Mouse (Mus musculus) ES-CJ7 (cell line): ENCODE data around the gene Pdlim3.

Source experiments
- DNase-seq: peaks from one replicate; pipeline ENCODE4 v3.0.0; 2011; ENCODE audit warnings: low read depth, low spot score

Gene Pdlim3

GRCm38 (mm10) chr8:45885202-45885685 is at the start of gene Pdlim3:
Gene Pdlim3, plus strand, starts transcription at chr8:45885461.
- peak; percentile 74 for DNase-seq

- DNase-seq, result no peak
Observed at GRCm38 (mm10) chr8:45843306-45843705, 42.0 kb upstream of the Pdlim3 start.

DNA sequence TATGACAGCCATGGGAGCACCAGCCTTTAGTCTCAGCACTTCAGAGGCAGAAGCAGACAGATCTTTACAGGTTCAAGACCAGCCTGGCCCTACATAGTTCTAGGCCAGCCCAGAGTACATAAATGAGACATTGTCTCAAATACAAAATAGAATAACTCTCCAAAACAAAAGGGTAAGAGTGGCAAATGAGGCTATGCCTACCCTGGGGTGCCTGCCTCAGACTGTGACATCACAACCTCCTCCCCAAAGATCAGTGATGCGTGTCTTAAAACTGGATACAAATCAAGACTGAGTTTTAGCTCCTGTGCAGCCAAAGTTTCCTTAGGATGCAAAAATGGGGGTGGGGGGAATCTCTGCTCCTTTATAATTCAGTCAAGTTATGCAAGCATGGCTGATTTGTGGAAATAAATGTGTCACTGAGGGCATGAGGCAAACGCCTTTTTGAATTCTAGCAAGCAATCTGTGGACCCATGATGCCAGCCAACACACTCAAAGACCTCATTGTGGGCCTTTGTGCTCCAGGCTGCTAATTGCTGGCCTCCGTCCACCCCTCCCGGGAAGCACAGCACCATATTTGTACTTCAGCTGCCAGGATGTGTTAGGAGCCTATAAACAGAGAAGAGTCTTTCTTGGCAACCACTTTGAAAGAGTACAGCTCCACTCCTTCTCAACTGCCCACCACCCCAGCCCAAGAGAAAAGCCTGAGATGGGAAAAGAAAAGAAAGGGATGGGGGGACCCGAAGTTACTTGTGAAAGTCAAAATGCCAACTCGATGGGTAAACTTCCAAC is 41.0 kb upstream of the Pdlim3 start:
- no peak for DNase-seq

- no peak for DNase-seq
Observed at GRCm38 (mm10) chr8:45844911-45845481, 40.3 kb upstream of the Pdlim3 start.

- DNase-seq, result no peak
Observed at GRCm38 (mm10) chr8:45845906-45846305, 39.4 kb upstream of the Pdlim3 start.

DNA sequence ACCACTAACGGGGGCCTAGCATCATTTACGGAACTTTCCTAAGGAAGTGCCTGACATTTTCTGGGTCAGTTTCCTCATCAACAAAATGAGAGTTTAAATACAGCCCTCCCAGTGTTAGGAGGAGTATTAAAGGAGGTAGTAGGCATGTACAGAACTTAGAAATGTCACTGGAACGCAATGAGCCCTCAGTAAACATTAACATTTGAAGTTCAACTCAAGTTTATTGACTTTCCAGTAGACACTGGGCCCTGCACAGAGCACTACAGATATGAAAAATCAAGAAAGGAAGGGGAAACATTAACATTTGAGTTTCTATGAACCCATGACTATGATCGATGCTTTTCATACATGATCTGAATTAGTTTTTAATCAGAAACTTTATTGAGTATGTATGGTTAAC is 30.1 kb upstream of the Pdlim3 start:
- no peak for DNase-seq

DNA sequence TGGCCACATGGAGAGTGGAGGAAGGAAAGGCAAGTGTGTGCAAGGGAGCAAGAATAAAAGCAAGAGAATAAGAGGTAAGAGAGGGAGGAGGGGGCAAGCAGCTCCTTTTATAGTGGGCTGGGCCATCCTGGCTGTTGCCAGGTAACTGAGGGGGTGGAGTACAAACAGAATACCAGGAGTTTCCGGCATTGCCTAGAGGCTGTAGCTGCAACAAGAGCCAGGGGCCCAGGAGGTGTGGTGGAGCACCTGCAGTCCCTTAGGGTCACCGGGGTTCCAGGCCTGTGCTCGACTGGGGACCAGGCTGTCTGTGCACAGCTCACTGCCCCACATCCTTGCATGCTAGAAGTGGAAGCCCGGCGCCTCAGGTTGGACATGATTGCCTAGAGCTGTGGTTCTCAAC is 27.5 kb upstream of the Pdlim3 start:
- DNase-seq, result peak; percentile 76

- peak; percentile 47 for DNase-seq
Observed at GRCm38 (mm10) chr8:45858391-45858790, 26.9 kb upstream of the Pdlim3 start.

- peak; percentile 19 for DNase-seq
Observed at GRCm38 (mm10) chr8:45871587-45871986, 13.7 kb upstream of the Pdlim3 start.

- no peak for DNase-seq
Observed at GRCm38 (mm10) chr8:45872077-45872476, 13.2 kb upstream of the Pdlim3 start.

DNA sequence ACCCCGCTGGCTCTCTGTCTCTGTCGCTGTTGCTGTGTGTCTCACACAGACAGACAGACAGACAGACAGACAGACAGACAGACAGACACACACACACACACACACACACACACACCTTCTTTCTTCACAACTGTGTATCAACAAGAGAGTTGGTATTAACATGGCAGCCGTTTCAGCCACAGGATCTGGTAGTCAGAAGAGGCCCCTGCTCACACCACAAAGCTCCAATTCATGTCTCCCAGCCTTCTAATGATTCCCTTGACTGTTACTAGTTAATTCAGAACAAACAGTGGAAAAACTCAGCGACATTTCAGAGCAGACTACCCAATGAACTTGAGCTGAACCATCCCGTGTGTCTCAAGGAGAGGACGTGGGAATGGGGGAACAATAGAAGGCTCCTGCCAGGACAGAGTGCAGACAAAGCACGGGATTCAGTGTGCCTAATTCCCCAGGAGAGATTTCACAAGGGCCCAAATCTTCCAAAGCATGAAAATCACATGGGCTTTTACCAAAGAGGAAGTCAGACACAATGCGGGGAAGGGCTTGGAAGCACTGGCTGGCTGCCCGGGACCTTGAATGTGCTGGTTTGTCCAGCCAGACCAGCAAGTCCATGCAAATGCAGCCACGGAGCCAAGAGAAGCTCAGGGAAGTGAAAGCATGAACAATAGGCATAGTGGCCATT is 10.2 kb upstream of the Pdlim3 start:
- DNase-seq, result no peak

DNA sequence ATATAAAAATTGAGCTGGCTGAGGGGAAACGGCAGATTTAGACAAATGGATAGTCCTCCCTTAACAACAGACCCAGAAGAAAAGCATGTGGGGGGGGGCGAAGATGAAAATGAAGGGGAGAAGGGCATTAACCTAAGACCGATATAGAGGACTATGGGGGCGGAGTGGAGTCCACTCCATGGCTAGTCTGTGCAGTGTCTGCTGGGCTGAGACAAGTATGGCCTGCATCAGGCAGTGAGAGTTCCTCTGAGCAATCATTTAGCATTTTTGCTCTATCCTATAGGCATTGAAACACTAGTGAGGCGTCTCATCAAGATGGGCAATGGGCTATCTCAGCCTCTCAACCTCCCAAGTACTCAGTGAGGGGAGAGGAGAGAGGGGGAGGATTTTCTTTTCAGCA is 8.9 kb upstream of the Pdlim3 start:
- no peak for DNase-seq

- no peak for DNase-seq
Observed at GRCm38 (mm10) chr8:45877680-45878079, 7.6 kb upstream of the Pdlim3 start.

GRCm38 (mm10) chr8:45880457-45880856 is 4.8 kb upstream of the Pdlim3 start:
- no peak for DNase-seq

- no peak for DNase-seq
Observed at GRCm38 (mm10) chr8:45881726-45882125, 3.5 kb upstream of the Pdlim3 start.

- DNase-seq, result no peak
Observed at GRCm38 (mm10) chr8:45883793-45884192, 1.5 kb upstream of the Pdlim3 start.

DNA sequence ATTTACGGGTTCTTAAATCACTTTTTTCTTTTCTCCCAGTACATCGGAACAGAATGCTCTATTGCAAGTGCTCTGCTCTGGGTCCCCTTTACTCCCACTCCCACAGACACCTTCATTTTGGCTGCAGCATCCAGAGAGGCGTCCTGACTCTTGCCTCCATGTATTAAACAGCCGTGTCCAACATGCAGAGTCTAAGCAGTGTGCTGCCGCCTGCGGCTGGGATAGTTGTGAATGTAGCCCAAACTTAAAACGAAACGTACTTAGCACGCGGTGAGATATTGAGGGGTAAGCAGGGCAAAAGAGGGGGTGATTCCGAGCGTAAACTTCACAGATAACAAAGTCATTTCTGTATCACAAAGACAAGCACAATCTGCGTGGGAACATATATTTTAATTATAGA is 709 bp upstream of the Pdlim3 start:
- DNase-seq, result no peak

- DNase-seq, result peak; percentile 50
Observed at GRCm38 (mm10) chr8:45885775-45886174, 514 bp downstream of the Pdlim3 start.

DNA sequence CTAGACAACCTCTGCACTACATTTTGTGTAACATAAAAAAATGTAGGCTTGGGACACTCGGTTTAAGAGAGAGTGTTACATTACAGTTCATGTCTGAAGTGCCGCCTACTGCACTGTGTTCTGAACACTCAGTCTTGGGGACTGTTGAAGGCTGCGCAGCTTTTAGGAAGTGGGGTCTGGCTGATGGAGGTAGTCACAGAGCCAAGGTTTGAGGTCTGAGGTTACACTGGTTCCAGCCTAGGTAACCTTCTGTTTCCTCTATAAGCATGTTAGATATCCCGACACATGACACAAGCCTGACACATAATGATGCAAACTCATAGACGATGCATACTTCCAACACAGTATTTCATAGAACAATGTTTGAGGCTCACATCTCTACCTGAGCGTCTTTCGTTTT is 4.5 kb downstream of the Pdlim3 start:
- DNase-seq, result no peak

DNA sequence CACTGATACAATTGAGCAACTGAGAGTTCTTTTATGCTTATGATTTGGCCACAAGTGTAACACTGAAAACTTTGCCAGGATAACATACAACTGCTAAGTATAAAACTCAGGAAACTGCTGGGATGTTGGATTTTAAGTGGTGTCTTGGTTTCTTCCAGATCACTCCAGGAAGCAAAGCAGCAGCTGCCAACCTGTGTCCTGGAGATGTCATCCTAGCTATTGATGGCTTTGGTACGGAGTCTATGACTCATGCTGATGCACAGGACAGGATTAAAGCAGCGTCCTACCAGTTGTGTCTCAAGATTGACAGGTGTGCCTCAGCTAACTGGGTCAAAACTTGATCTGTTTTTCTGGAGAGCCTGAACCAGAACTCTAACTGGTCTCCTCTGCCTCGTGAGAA is 11.3 kb downstream of the Pdlim3 start:
- no peak for DNase-seq

DNA sequence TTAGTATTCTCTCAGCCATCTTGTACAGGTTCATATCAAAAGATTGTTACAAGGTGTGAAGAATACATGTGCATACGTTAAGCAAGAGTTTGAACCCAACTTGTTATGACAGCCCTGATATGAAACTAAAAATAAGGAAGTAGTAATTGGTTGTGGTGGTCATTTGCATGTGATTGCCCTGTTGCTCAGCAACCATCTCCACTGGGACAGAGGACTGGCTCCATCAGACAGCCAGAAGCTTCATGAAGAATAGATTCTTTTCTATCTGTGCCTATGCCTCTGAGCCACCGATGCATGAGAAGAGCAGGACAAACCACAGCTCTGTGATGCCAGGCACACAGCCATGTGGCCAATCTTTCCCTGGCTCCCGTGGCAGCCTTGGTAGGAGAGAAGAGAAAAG is 14.5 kb downstream of the Pdlim3 start:
- no peak for DNase-seq

DNA sequence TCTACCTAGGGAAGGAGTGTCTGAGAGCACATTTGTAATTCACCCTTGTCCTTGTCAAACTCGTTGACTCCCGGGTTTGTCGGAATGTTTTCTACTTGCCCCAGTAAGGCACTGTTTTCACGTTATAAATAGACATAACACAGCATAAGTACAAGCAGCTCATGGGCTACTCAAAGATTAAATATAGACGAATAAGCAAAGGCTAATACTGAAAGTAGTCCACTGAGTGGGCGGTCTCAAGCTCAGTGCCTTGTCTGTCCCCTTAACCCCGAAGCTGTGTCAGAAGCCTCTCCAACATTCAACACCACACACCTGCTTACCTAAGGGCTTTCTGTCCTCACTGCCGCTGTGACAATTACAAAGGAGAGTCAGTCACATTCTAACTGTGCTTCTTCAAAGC is 16.4 kb downstream of the Pdlim3 start:
- no peak for DNase-seq

DNA sequence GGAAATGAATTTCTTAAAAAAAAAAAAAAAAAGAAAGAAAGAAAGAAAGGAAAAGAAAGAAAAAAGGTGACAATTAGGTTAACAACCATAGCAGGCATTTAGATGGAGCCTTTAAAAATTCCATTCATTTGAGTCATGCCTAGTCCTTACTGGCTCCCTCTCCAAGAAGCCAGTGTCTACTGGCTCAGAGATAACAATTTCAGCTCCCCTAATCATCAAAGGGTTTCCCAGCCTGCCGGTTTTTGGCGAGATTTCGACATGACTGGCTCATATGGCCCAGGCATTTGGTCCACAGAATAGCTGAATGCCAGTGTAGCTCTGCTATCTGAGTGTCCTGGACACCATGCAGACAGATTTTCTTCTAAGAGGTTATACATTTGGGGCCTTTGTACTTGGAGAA is 18.4 kb downstream of the Pdlim3 start:
- DNase-seq, result no peak
